Mouse (Mus musculus): ENCODE data around the gene Btg2. TPM values are rescaled to one million over a fixed set of nuclear protein-coding genes. Genes with fewer than 3 reads are reported as not detected.

Gene Btg2
- polyA plus RNA-seq, 1 experiment: 13.9 TPM

- peak overlapping the region; percentile 97 for H3K4me3 ChIP-seq (replicated peaks)
- H3K27me3 ChIP-seq (replicated peaks): no peaks in the 10 kb centered on the region
- peaks cover 91% of the 10 kb centered on the region for H3K4me1 ChIP-seq
- no peaks in the 10 kb centered on the region for H3K9me3 ChIP-seq
- peaks cover 34% of the 10 kb centered on the region for H3K36me3 ChIP-seq (replicated peaks; ENCODE audit: low read length)
- TF ChIP-seq FLI1 (IDR thresholded peaks at IDR 0.05; ENCODE audit: low read length): no peak
Observed at GRCm38 (mm10) chr1:134079477-134080163, 700 bp upstream of the Btg2 start.

- peaks cover 93% of the 10 kb centered on the region for H3K4me1 ChIP-seq
- H3K36me3 ChIP-seq (replicated peaks; ENCODE audit: low read length): peaks cover 40% of the 10 kb centered on the region
- no peaks in the 10 kb centered on the region for H3K9me3 ChIP-seq
- H3K4me3 ChIP-seq (replicated peaks): peak overlapping the region; percentile 97
- no peaks in the 10 kb centered on the region for H3K27me3 ChIP-seq (replicated peaks)
- TF ChIP-seq FLI1 (IDR thresholded peaks at IDR 0.05; ENCODE audit: low read length) (no peak), GATA1 (IDR thresholded peaks at IDR 0.05; ENCODE audit: borderline replicate concordance, low read length) (0 out of 3 replicates have a peak, but pooled peaks have one; percentile 8)
Observed at GRCm38 (mm10) chr1:134078061-134078795, 692 bp downstream of the Btg2 start.

- Histone ChIP-seq H3K36me3 (replicated peaks; ENCODE audit: low read length) (peaks cover 40% of the 10 kb centered on the region), H3K9me3 (no peaks in the 10 kb centered on the region), H3K4me3 (replicated peaks) (peak overlapping the region; percentile 97), H3K27me3 (replicated peaks) (no peaks in the 10 kb centered on the region), H3K4me1 (peaks cover 93% of the 10 kb centered on the region)
- TF ChIP-seq GATA1 (IDR thresholded peaks at IDR 0.05; ENCODE audit: borderline replicate concordance, low read length) (no peak), FLI1 (IDR thresholded peaks at IDR 0.05; ENCODE audit: low read length) (no peak)
Observed at GRCm38 (mm10) chr1:134077389-134078060, 1.4 kb downstream of the Btg2 start.

- no peaks in the 10 kb centered on the region for H3K27me3 ChIP-seq (replicated peaks)
- peaks cover 93% of the 10 kb centered on the region for H3K4me1 ChIP-seq
Observed at GRCm38 (mm10) chr1:134076789-134077188, 2.1 kb downstream of the Btg2 start.

GRCm38 (mm10) chr1:134075532-134075931, 3.4 kb downstream of the Btg2 start:
- TF ChIP-seq FLI1 (IDR thresholded peaks at IDR 0.05; ENCODE audit: low read length): no peak
- TF ChIP-seq GATA1 (IDR thresholded peaks at IDR 0.05; ENCODE audit: borderline replicate concordance, low read length): no peak
- H3K4me1 ChIP-seq: peaks cover 93% of the 10 kb centered on the region
- peak overlapping the region; percentile 88 for H3K4me3 ChIP-seq (replicated peaks)
- peaks cover 40% of the 10 kb centered on the region for H3K36me3 ChIP-seq (replicated peaks; ENCODE audit: low read length)
- no peaks in the 10 kb centered on the region for H3K9me3 ChIP-seq
- H3K27me3 ChIP-seq (replicated peaks): no peaks in the 10 kb centered on the region

More at GRCm38 (mm10) chr1:134076789-134077188, 2.1 kb downstream of the Btg2 start:
- Histone ChIP-seq H3K4me3 (replicated peaks) (peak overlapping the region; percentile 88), H3K9me3 (no peaks in the 10 kb centered on the region), H3K36me3 (replicated peaks; ENCODE audit: low read length) (peaks cover 40% of the 10 kb centered on the region)
- no peak for TF ChIP-seq GATA1 (IDR thresholded peaks at IDR 0.05; ENCODE audit: borderline replicate concordance, low read length)
- no peak for TF ChIP-seq FLI1 (IDR thresholded peaks at IDR 0.05; ENCODE audit: low read length)

GRCm38 (mm10) chr1:134074606-134075005, 4.3 kb downstream of the Btg2 start:
- Histone ChIP-seq H3K4me1 (peaks cover 93% of the 10 kb centered on the region), H3K27me3 (replicated peaks) (no peaks in the 10 kb centered on the region)

GRCm38 (mm10) chr1:134074184-134074583, 4.7 kb downstream of the Btg2 start:
- TF ChIP-seq FLI1 (IDR thresholded peaks at IDR 0.05; ENCODE audit: low read length): no peak
- no peak for TF ChIP-seq GATA1 (IDR thresholded peaks at IDR 0.05; ENCODE audit: borderline replicate concordance, low read length)
- Histone ChIP-seq H3K4me1 (peaks cover 93% of the 10 kb centered on the region), H3K36me3 (replicated peaks; ENCODE audit: low read length) (peaks cover 40% of the 10 kb centered on the region), H3K4me3 (replicated peaks) (peak overlapping the region; percentile 79), H3K27me3 (replicated peaks) (no peaks in the 10 kb centered on the region), H3K9me3 (no peaks in the 10 kb centered on the region)

More at GRCm38 (mm10) chr1:134074606-134075005, 4.3 kb downstream of the Btg2 start:
- H3K4me3 ChIP-seq (replicated peaks): peak overlapping the region; percentile 80
- H3K9me3 ChIP-seq: no peaks in the 10 kb centered on the region
- TF ChIP-seq FLI1 (IDR thresholded peaks at IDR 0.05; ENCODE audit: low read length) (no peak), GATA1 (IDR thresholded peaks at IDR 0.05; ENCODE audit: borderline replicate concordance, low read length) (no peak)
- H3K36me3 ChIP-seq (replicated peaks; ENCODE audit: low read length): peaks cover 40% of the 10 kb centered on the region

GRCm38 (mm10) chr1:134073658-134074057, 5.3 kb downstream of the Btg2 start:
- Histone ChIP-seq H3K36me3 (replicated peaks; ENCODE audit: low read length) (peaks cover 40% of the 10 kb centered on the region), H3K27me3 (replicated peaks) (peaks cover 1% of the 10 kb centered on the region), H3K9me3 (no peaks in the 10 kb centered on the region), H3K4me3 (replicated peaks) (peak overlapping the region; percentile 68), H3K4me1 (peaks cover 95% of the 10 kb centered on the region)
- TF ChIP-seq FLI1 (IDR thresholded peaks at IDR 0.05; ENCODE audit: low read length) (no peak), GATA1 (IDR thresholded peaks at IDR 0.05; ENCODE audit: borderline replicate concordance, low read length) (no peak)

- Histone ChIP-seq H3K4me1 (peaks cover 95% of the 10 kb centered on the region), H3K27me3 (replicated peaks) (peaks cover 1% of the 10 kb centered on the region), H3K4me3 (replicated peaks) (peak overlapping the region; percentile 68), H3K36me3 (replicated peaks; ENCODE audit: low read length) (peaks cover 40% of the 10 kb centered on the region), H3K9me3 (no peaks in the 10 kb centered on the region)
- TF ChIP-seq GATA1 (IDR thresholded peaks at IDR 0.05; ENCODE audit: borderline replicate concordance, low read length): no peak
- TF ChIP-seq FLI1 (IDR thresholded peaks at IDR 0.05; ENCODE audit: low read length): no peak
Observed at GRCm38 (mm10) chr1:134073061-134073564, 5.8 kb downstream of the Btg2 start.
